Mouse (Mus musculus) kidney, postnatal 4 days (tissue): ENCODE results near the gene Vamp1.

ENCODE experiments used
- DNase-seq, 2 experiments: peaks; one replicate each; pipeline ENCODE4 v3.0.0; 2021; ENCODE audit warnings: mixed read lengths in 2 of 2

Vamp1 gene

GRCm38 (mm10) chr6:125215148-125215954 is at the start of gene Vamp1:
Vamp1 (plus strand) TSS chr6:125215551.
- DNase-seq = peak; percentile 94 to 96

DNA sequence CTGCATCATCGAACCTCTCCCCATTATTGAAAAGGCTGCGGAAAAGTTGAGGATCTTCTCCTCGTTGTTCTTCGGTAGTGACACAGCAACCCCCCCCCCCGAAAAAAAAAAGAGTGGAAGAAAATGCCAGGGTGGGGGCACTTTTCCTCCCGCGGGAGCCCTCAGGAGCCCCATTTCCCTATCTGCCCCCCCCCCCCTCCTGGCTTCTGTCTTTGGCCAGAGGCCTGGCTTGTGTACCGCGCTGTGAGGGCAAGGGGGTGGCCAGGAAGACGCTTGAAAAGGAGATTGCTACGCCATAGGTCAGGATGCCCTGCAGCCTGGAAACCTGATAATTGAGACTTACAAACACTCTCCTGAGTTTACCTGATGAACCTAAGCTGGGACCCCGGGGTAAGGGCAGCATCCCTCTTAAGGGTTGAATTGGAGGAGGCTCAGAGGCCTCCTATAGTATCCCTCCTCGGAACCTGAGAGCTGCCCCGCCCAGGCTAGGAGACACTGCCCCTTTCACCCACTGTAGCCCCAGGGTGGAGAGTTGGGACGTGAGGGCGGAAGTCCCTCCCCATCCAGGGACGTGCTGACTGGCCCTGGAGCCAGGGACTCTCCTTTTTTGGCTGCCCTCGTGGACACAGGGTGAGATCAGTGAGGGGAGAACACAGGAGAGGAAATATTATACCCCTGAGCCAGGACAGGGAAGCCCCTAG is 49.1 kb upstream of the Vamp1 start, which contains the start of gene Gapdh:
Gene Gapdh, minus strand, starts transcription at position 417 of the 701 bp plus-strand sequence.
- peak; percentile 71 to 82 for DNase-seq

DNA sequence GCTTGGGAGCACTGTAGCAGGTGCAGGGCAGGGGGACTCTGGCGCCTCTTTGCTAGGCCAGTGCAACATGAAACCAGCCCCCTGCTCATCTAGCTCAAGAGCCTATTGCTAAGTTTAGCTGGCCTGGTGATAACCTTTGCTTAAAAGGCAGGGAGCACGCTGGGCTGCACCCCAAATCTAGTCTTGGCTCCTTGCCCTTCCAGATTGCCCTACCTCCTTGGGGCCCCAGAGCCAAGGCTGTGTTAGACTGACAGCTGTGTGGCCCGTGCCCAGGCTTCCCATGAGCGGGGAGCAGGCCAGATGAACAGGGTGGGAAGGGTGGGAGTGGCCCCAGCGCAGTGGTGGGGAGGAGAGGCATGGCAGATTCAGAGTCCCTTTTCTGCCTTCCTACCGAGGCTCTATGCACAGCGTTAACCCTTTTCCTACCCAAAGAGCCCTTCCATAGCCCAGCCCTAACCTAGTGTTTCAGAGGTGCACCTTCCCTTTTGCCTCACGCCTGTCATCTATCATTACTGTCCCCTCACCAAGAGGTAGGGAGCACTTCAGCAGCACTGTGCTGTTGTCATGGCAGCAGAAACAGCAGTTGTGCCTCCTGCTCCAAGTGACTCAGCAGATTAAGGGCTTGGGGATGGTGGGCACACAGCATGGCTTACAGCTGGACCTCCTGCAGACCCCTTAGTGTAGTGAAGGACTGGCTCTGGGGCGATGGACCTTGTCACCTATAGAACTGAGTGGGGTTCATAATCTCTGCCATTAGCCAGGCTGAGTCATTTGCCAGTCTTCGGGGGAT is 48.3 kb upstream of the Vamp1 start:
- peak in 1 of 2 experiments; percentile 40 for DNase-seq

- no peak for DNase-seq
These were observed 47.3 kb upstream of the Vamp1 start for GRCm38 (mm10) chr6:125168086-125168485.

DNA sequence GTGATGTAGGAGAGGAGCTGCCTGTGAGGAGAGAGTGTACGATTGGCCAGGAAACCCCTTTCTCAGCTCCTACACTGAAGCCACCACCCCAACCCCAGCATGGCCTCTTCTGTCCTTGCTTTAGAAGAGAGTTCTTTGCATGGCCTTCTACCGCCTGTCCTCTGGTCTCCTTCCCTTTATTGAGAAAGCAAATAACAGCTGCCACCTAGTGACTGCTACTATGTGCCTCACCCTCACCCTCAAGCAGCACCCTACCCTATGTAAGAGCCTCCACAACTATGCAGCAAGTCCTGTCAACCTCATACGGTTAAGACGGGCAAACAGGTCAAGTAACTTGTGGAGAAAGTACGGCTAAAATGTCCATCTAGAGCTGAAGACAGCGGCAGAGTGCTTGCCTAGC is 45.2 kb upstream of the Vamp1 start:
- no peak for DNase-seq

DNA sequence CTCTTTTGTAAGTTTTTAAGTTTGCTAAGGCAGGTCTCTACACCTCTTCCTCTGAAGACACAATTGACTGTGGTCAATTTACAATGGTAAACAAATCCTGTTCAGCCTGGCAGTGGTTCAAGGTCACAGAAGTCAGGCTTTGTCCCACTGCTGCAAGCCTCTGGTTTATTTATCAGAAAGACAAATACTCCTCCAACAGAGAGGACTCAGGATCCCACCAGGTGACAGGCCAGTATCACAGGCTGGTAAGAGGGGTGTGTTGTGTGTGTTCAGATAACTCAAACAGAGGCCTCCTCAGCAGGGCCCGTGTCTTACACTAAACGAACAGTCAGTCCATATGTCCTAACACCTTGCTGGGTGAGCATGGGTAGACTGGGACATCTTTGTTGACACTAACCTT is 42.9 kb upstream of the Vamp1 start:
- no peak for DNase-seq

GRCm38 (mm10) chr6:125173256-125173655 is 42.1 kb upstream of the Vamp1 start:
- no peak for DNase-seq

DNA sequence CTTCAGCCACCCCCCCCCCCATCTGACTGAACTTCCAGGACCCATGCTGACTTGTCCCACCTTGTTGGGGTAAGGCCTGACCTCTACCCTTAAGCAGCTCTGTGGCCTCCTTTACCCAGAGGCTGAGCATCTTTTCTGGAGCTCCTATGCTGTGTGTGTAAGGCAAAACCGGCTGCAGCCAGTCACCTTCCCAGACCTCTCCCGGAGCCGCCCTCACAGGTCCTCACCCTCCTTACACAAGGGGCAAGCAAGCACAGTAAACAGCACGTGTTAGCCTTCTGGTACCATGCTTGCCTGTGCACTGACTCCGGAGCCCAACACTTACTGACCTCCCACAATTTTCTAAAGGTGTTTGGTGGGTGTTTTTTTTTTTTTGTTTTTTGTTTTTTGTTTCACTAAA is 39.9 kb upstream of the Vamp1 start:
- no peak for DNase-seq

- no peak for DNase-seq
These were observed 35.8 kb upstream of the Vamp1 start for GRCm38 (mm10) chr6:125179601-125180000.

- DNase-seq = no peak
These were observed 33.2 kb upstream of the Vamp1 start for GRCm38 (mm10) chr6:125182133-125182532.

GRCm38 (mm10) chr6:125186203-125186602 is 29.1 kb upstream of the Vamp1 start:
- DNase-seq = no peak

DNA sequence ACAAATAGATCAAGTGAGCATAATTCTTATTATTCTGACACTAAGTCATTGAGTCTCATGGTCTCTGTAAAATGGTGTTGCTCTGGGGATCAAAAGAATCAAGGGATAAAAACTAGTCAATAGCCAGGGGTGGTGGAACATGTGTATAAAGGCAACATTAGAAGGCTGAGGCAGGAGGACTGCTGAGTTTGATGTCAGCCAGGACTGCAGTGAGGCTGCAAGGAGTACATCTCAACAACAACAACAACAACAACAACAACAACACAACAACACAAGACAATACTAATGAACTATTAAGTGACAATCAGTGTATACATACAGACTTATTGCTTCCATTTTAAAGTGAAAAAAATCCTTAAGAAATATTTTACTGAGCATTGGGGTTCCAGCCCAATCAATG is 24.5 kb upstream of the Vamp1 start:
- no peak for DNase-seq

DNA sequence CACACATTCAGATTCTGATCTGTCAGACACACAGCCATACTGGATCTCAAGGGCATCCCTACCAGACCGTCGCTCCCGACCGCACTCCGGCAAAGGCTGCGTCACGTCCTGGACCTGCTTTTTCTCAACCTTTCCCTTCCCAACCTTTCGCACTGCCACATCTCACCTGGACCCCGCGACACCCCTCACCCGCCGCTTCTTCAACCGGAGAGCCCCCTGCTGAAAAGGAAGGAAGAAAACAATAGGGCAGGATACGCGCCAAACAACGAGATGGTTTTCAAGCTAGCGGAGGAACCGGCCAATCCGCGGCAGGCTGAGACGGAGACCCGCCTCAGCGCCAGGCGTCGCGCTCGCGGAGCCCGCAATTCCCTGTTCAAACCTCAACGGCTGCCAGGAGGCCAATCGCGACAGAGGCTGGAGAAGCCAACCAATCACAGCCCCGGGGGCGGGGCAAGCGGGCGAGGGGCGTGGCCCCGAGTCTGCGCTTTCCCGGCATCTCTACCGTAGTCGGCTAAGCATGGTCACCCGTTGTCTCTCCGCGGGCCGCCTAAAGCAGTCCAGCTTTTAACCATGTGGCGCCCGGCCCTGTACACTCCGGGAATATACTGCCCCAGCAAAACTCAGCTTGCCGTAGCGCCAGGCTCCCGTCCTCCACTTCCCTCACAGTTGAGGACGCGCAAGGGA is 23.9 kb upstream of the Vamp1 start, which contains the start of the genes Ncapd2 and Mrpl51:
Gene Ncapd2, minus strand, starts transcription at position 370 of the 684 bp plus-strand sequence.
Gene Mrpl51, plus strand, starts transcription at position 470 of the 684 bp plus-strand sequence.
- DNase-seq = peak; percentile 98 to 99

DNA sequence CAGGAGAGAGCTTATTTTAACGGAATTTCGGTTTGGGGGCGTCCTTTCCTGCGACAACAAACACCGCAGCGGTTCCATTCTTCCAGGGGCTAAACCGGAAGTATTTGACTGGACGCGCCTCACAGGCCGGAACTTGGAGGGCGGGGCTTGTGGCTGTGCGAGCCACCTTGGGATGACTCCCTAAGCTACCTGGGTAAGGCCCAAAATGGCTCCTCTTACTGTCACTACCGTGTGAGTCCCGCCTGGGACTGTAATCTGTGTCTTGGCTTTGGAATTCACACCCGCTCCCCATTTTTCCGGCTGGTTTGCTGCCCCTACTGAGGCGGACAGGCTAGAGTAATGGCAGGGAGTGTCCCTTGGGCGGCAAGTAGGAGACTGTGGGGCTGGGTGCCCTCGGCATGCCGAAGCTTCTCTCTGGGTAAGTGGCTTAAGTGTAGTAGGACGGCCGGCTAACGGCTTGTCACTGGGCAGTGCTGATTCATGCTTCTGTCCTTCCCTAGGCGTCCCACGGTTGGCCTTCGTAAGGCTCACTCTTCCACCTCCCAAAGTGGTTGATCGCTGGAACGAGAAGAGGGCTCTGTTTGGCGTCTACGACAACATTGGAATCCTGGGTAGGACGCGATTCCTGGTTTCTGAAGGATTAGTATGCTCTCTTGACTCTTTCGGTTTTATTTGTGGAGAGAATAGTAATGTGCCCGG is 23.2 kb upstream of the Vamp1 start:
- peak; percentile 95 to 97 for DNase-seq

GRCm38 (mm10) chr6:125192841-125193240 is 22.5 kb upstream of the Vamp1 start:
- DNase-seq = no peak

GRCm38 (mm10) chr6:125193390-125193789 is 22.0 kb upstream of the Vamp1 start:
- DNase-seq = no peak

GRCm38 (mm10) chr6:125195541-125196075 is 19.7 kb upstream of the Vamp1 start:
- no peak for DNase-seq

- DNase-seq = no peak
These were observed 19.1 kb upstream of the Vamp1 start for GRCm38 (mm10) chr6:125196301-125196700.

GRCm38 (mm10) chr6:125197166-125197565 is 18.2 kb upstream of the Vamp1 start:
- no peak for DNase-seq

DNA sequence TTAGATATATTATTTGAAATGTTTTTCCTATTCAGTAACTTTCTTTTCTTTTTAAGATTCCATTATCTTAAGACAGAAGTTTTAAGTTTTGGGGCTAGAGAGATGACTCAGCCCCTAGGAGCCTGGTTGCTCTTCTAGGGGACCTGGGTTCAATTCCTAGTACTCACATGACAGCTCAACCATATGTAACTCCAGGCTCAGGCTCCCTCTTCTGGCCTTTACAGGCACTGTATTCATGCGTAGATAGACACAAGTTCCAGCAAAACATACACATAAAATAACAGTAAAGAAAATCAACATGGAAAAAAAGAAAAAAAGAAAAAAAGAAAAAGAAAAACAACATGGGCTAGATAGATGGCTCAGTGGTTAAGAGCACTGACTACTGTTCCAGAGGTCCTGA is 4.9 kb upstream of the Vamp1 start:
- no peak for DNase-seq

DNA sequence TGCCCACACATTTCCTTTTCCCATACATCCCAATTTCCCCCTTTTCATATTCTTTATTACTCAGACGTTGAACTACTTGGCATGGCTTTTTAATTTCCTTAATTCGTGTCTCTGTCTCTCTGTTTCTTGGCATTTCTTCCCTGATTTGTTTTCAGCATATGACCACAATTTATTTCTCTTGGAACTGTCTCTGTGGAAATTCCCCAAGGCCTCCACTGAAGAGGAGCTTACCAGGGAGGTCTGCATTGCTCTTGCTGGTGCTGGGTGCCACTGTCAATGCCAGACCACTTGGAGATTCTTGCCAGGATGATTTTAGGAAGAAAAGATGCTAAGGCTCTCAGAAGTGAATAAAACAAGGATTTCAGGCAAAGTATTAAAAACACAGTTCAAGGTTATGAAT is 2.7 kb upstream of the Vamp1 start:
- no peak for DNase-seq

GRCm38 (mm10) chr6:125213129-125213528 is 2.2 kb upstream of the Vamp1 start:
- DNase-seq = no peak
